ENCODE assay signal across 30 mouse cellular contexts in genomic region chr4:47430557-47430956, GRCm38 (mm10). TPM values are rescaled to one million over a fixed set of nuclear protein-coding genes. Genes with fewer than 3 reads are reported as not detected.
DNase-seq lines count a peak whose midpoint lies in the region; ATAC-seq and TF ChIP-seq lines count a peak whose summit lies in the region.
"Had no signal": no experiment of that assay in that cellular context is flagged by ENCODE, and none has a peak within 500 bp of the region (broad histone marks: within the 10 kb centered on the region; RNA-seq: fewer than 3 reads in every experiment).

No protein-coding gene starts in this region.

- H3K4me2 ChIP-seq in intestine, postnatal 0 days (replicated peaks; ENCODE audit: low read depth) = no peak overlapping the region
- no peak overlapping the region for H3K4me2 ChIP-seq in intestine, embryonic 15.5 days (replicated peaks)
- no peak overlapping the region for H3K4me2 ChIP-seq in midbrain, embryonic 11.5 days
- no peak overlapping the region for H3K4me2 ChIP-seq in stomach, postnatal 0 days (replicated peaks; ENCODE audit: low read depth)
- H3K4me2 ChIP-seq: embryonic facial prominence, embryonic 15.5 days; forebrain, embryonic 12.5 days; hindbrain, embryonic 15.5 days; limb, embryonic 12.5 days; liver, embryonic 15.5 days had no signal

- TF ChIP-seq EP300 in stomach, postnatal 0 days (optimal IDR thresholded peaks at IDR 0.05) = no peak

- no peak overlapping the region for H3K9ac ChIP-seq in intestine, postnatal 0 days (ENCODE audit: low read depth, low read length)
- H3K9ac ChIP-seq in intestine, embryonic 15.5 days = no peak overlapping the region
- no peak overlapping the region for H3K9ac ChIP-seq in midbrain, embryonic 11.5 days (ENCODE audit: low read length)
- no peak overlapping the region for H3K9ac ChIP-seq in stomach, postnatal 0 days (ENCODE audit: low read length)
- H3K9ac ChIP-seq: embryonic facial prominence, embryonic 15.5 days; forebrain, embryonic 12.5 days; forebrain, postnatal 0 days; hindbrain, embryonic 15.5 days; limb, embryonic 12.5 days; liver, embryonic 15.5 days had no signal

- no peak for ATAC-seq in intestine, postnatal 0 days
- ATAC-seq in intestine, embryonic 15.5 days = no peak
- ATAC-seq in midbrain, embryonic 11.5 days (ENCODE audit: low FRiP score) = no peak
- no peak for ATAC-seq in stomach, postnatal 0 days (ENCODE audit: low FRiP score, low TSS enrichment)
- ATAC-seq: forebrain, postnatal 0 days; Patski had no signal

- H3K27ac ChIP-seq in intestine, postnatal 0 days (ENCODE audit: low read depth, low read length) = no peak overlapping the region
- H3K27ac ChIP-seq in intestine, embryonic 15.5 days = no peak overlapping the region
- no peak overlapping the region for H3K27ac ChIP-seq in midbrain, embryonic 11.5 days (ENCODE audit: low read depth, low read length)
- no peak overlapping the region for H3K27ac ChIP-seq in midbrain, embryonic 10.5 days (replicated peaks)
- H3K27ac ChIP-seq in stomach, postnatal 0 days (replicated peaks) = no peak overlapping the region
- H3K27ac ChIP-seq: embryonic facial prominence, embryonic 15.5 days; forebrain, embryonic 12.5 days; heart, adult 2 months; hindbrain, embryonic 10.5 days; hindbrain, embryonic 15.5 days; left cerebral cortex, adult 2 months; limb, embryonic 12.5 days; liver, embryonic 15.5 days had no signal

- 0 out of 2 replicates have a peak, but pooled peaks have one; percentile 6 for TF ChIP-seq CTCF in intestine, postnatal 0 days (IDR thresholded peaks at IDR 0.05; ENCODE audit: low read depth)
- 0 out of 2 replicates have a peak, but pooled peaks have one; percentile 8 for TF ChIP-seq CTCF in stomach, postnatal 0 days (IDR thresholded peaks at IDR 0.05; ENCODE audit: low read depth)

- no peaks in the 10 kb centered on the region for H3K36me3 ChIP-seq in intestine, postnatal 0 days (ENCODE audit: control insufficient read depth, insufficient read depth)
- no peaks in the 10 kb centered on the region for H3K36me3 ChIP-seq in intestine, embryonic 15.5 days
- H3K36me3 ChIP-seq in midbrain, embryonic 11.5 days (ENCODE audit: control insufficient read depth, insufficient read depth, low read length) = no peaks in the 10 kb centered on the region
- no peaks in the 10 kb centered on the region for H3K36me3 ChIP-seq in midbrain, embryonic 10.5 days
- no peaks in the 10 kb centered on the region for H3K36me3 ChIP-seq in stomach, postnatal 0 days (ENCODE audit: control insufficient read depth, insufficient read depth, low read length)
- H3K36me3 ChIP-seq: embryonic facial prominence, embryonic 15.5 days; forebrain, embryonic 12.5 days; hindbrain, embryonic 10.5 days; hindbrain, embryonic 15.5 days; limb, embryonic 12.5 days; liver, embryonic 15.5 days had no signal

- DNase-seq in midbrain, embryonic 11.5 days (ENCODE audit: low spot score, missing footprints) = peak; percentile 47
- no peak for DNase-seq in midbrain, embryonic 10.5 days (ENCODE audit: low spot score)
- peak; percentile 53 for DNase-seq in NIH3T3 (ENCODE audit: low read depth)
- DNase-seq in stomach, postnatal 0 days (ENCODE audit: low spot score) = no peak
- no peak for DNase-seq in left cerebral cortex, adult 11 months (ENCODE audit: low spot score)
- DNase-seq: adrenal gland, postnatal 10 days; cerebellum, adult 8-10 months; cerebellum, postnatal 25 days; embryo, embryonic 11 days; forebrain, postnatal 0 days; heart, adult 2 months; heart, postnatal 14 days; kidney, adult 8-10 months; kidney, postnatal 14 days; midbrain, embryonic 14.5 days; retina, postnatal 1 day; right cerebral cortex, postnatal 14 days; thymus, postnatal 25 days had no signal

- 0 out of 2 replicates have a peak, but pooled peaks cover under 1% of the 10 kb centered on the region for H3K4me1 ChIP-seq in intestine, postnatal 0 days (replicated peaks; ENCODE audit: control insufficient read depth, insufficient read depth, low read length)
- peaks cover 5% of the 10 kb centered on the region; the same call in 1 of the 2 replicates for H3K4me1 ChIP-seq in intestine, embryonic 15.5 days (replicated peaks)
- peaks cover 3% of the 10 kb centered on the region; the same call in 1 of the 2 replicates for H3K4me1 ChIP-seq in midbrain, embryonic 11.5 days (ENCODE audit: control insufficient read depth, insufficient read depth, low read length)
- H3K4me1 ChIP-seq in midbrain, embryonic 10.5 days = peaks cover 15% of the 10 kb centered on the region
- no peaks in the 10 kb centered on the region for H3K4me1 ChIP-seq in stomach, postnatal 0 days (replicated peaks; ENCODE audit: control insufficient read depth, insufficient read depth)
- H3K4me1 ChIP-seq: embryonic facial prominence, embryonic 15.5 days; forebrain, embryonic 12.5 days; hindbrain, embryonic 15.5 days; limb, embryonic 12.5 days; liver, embryonic 15.5 days had no signal

- WGBS in intestine, postnatal 0 days = 48% methylated on average over 6 of the region's 6 CpGs
- WGBS in intestine, embryonic 15.5 days = 39% methylated on average over 6 of the region's 6 CpGs
- 83% methylated on average over 6 of the region's 6 CpGs for WGBS in midbrain, embryonic 11.5 days
- WGBS in midbrain, embryonic 10.5 days = 84% methylated on average over 6 of the region's 6 CpGs
- WGBS in stomach, postnatal 0 days = 47% methylated on average over 6 of the region's 6 CpGs

- H3K27me3 ChIP-seq in intestine, postnatal 0 days (replicated peaks; ENCODE audit: control insufficient read depth, insufficient read depth, low read length) = 0 out of 2 replicates have a peak, but pooled peaks cover 3% of the 10 kb centered on the region
- H3K27me3 ChIP-seq in intestine, embryonic 15.5 days (replicated peaks) = no peaks in the 10 kb centered on the region
- no peaks in the 10 kb centered on the region for H3K27me3 ChIP-seq in midbrain, embryonic 11.5 days (ENCODE audit: control insufficient read depth, insufficient read depth, low read length)
- H3K27me3 ChIP-seq in midbrain, embryonic 10.5 days (ENCODE audit: low read depth, poor library complexity, severe bottlenecking) = no peaks in the 10 kb centered on the region
- no peaks in the 10 kb centered on the region for H3K27me3 ChIP-seq in stomach, postnatal 0 days (ENCODE audit: control insufficient read depth, insufficient read depth, low read length)
- H3K27me3 ChIP-seq: CH12.LX; embryonic facial prominence, embryonic 15.5 days; hindbrain, embryonic 15.5 days; liver, embryonic 15.5 days; megakaryocyte, embryonic 14.5 days; Patski had no signal

- H3K4me3 ChIP-seq in intestine, postnatal 0 days (ENCODE audit: low read depth, low read length) = no peak overlapping the region
- no peak overlapping the region for H3K4me3 ChIP-seq in intestine, embryonic 15.5 days (replicated peaks)
- H3K4me3 ChIP-seq in midbrain, embryonic 11.5 days (ENCODE audit: low read depth, low read length) = no peak overlapping the region
- no peak overlapping the region for H3K4me3 ChIP-seq in midbrain, embryonic 10.5 days
- H3K4me3 ChIP-seq in stomach, postnatal 0 days (ENCODE audit: low read depth, low read length) = no peak overlapping the region
- H3K4me3 ChIP-seq: embryonic facial prominence, embryonic 15.5 days; forebrain, embryonic 12.5 days; heart, adult 2 months; hindbrain, embryonic 10.5 days; hindbrain, embryonic 15.5 days; left cerebral cortex, adult 2 months; limb, embryonic 12.5 days; liver, embryonic 15.5 days had no signal

- no peaks in the 10 kb centered on the region for H3K9me3 ChIP-seq in intestine, postnatal 0 days (ENCODE audit: control insufficient read depth)
- H3K9me3 ChIP-seq in intestine, embryonic 15.5 days = no peaks in the 10 kb centered on the region
- H3K9me3 ChIP-seq in midbrain, embryonic 11.5 days (ENCODE audit: control insufficient read depth, low read length) = no peaks in the 10 kb centered on the region
- H3K9me3 ChIP-seq in midbrain, embryonic 10.5 days (replicated peaks) = no peaks in the 10 kb centered on the region
- H3K9me3 ChIP-seq in stomach, postnatal 0 days (ENCODE audit: control insufficient read depth, low read length) = no peaks in the 10 kb centered on the region
- H3K9me3 ChIP-seq: embryonic facial prominence, embryonic 15.5 days; forebrain, embryonic 12.5 days; hindbrain, embryonic 10.5 days; hindbrain, embryonic 15.5 days; limb, embryonic 12.5 days; liver, embryonic 15.5 days; megakaryocyte, embryonic 14.5 days had no signal

RNA-seq across cellular contexts. Expression of gene Alg2, which starts 43.6 kb away (rescaled TPM):
- 28.1 and 29.2 TPM in 2 replicates for polyA plus RNA-seq in intestine, postnatal 0 days (2015; fragmentation: Nextera tagmentation; extraction: Ambion mirVana)
- polyA plus RNA-seq in intestine, embryonic 15.5 days (2015; fragmentation: Nextera tagmentation; extraction: Ambion mirVana) = 54.3 and 56.0 TPM in 2 replicates
- polyA plus RNA-seq in midbrain, embryonic 11.5 days (2014; fragmentation: Nextera tagmentation; extraction: Ambion mirVana) = 133 and 141 TPM in 2 replicates
- polyA plus RNA-seq in midbrain, embryonic 10.5 days (2016; fragmentation: Nextera tagmentation; extraction: Ambion mirVana) = 93.2 and 110 TPM in 2 replicates
- polyA plus RNA-seq in stomach, postnatal 0 days (2015; fragmentation: Nextera tagmentation; extraction: Ambion mirVana) = 24.5 and 26.2 TPM in 2 replicates

RNA-seq across cellular contexts. Expression of gene Sec61b, which starts 43.9 kb away (rescaled TPM):
- polyA plus RNA-seq in intestine, postnatal 0 days (2015; fragmentation: Nextera tagmentation; extraction: Ambion mirVana) = 381 and 392 TPM in 2 replicates
- 430 and 467 TPM in 2 replicates for polyA plus RNA-seq in intestine, embryonic 15.5 days (2015; fragmentation: Nextera tagmentation; extraction: Ambion mirVana)
- 332 and 364 TPM in 2 replicates for polyA plus RNA-seq in midbrain, embryonic 11.5 days (2014; fragmentation: Nextera tagmentation; extraction: Ambion mirVana)
- 339 and 378 TPM in 2 replicates for polyA plus RNA-seq in midbrain, embryonic 10.5 days (2016; fragmentation: Nextera tagmentation; extraction: Ambion mirVana)
- polyA plus RNA-seq in stomach, postnatal 0 days (2015; fragmentation: Nextera tagmentation; extraction: Ambion mirVana) = 412 and 495 TPM in 2 replicates

Comparison
In these comparisons a context has a peak if more than half of its experiments do, and no peak if none do; other contexts are left out.
1. DNase-seq: peak in midbrain, embryonic 11.5 days (single experiment) and NIH3T3 (single experiment); none in midbrain, embryonic 10.5 days (single experiment), stomach, postnatal 0 days (single experiment) and left cerebral cortex, adult 11 months (single experiment).